Mouse (Mus musculus): ENCODE results near the gene Gabrr2.

- no peak for TF ChIP-seq MAFK (IDR thresholded peaks at IDR 0.05; ENCODE audit: insufficient read depth, low read depth, low read length)
- no peak for TF ChIP-seq CHD2 (IDR thresholded peaks at IDR 0.05; ENCODE audit: low read depth, low read length)
- no peak for TF ChIP-seq HCFC1 (IDR thresholded peaks at IDR 0.05; ENCODE audit: borderline replicate concordance, insufficient read depth, low read length)
- no peak for TF ChIP-seq ZNF384 (IDR thresholded peaks at IDR 0.05; ENCODE audit: low read depth, low read length)
These were observed 62.7 kb downstream of the Gabrr2 start for GRCm38 (mm10) chr4:33125409-33126084.
